Mouse (Mus musculus): ENCODE measurements around the gene Plscr4.

Plscr4 gene

GRCm38 (mm10) chr9:92517036-92517435 lies 59.9 kb downstream of the Plscr4 start:
- no peak for DNase-seq

- DNase-seq: no peak
Observed at GRCm38 (mm10) chr9:92520751-92521150, 63.6 kb downstream of the Plscr4 start.

- DNase-seq: no peak
Observed at GRCm38 (mm10) chr9:92524506-92524905, 67.3 kb downstream of the Plscr4 start.

- no peak for DNase-seq
Observed at GRCm38 (mm10) chr9:92530055-92530454, 72.9 kb downstream of the Plscr4 start.

- no peak for DNase-seq
Observed at GRCm38 (mm10) chr9:92537735-92538134, 80.6 kb downstream of the Plscr4 start.

GRCm38 (mm10) chr9:92538216-92538615 lies 81.0 kb downstream of the Plscr4 start:
- DNase-seq: no peak
